Mouse (Mus musculus) embryonic facial prominence, embryonic 11.5 days (tissue): ENCODE results near the gene Yy1. TPM values are rescaled to one million over a fixed set of nuclear protein-coding genes. Genes with fewer than 3 reads are reported as not detected.
A peak's percentile ranks its signal among the peaks of the same experiment; 100 is the strongest.

Experiments used
- ATAC-seq: fragments of 200-750 bp; cut with Nextera tagmentation; replicated peaks from 2 replicates; pipeline ENCODE4 v1.8.0; 2017; ENCODE audit warnings: low read depth; ENCODE audit not compliant: insufficient number of reproducible peaks, low FRiP score, low TSS enrichment
- DNase-seq: peaks from one replicate; pipeline ENCODE4 v3.0.0-alpha.2; 2015; ENCODE audit warnings: low spot score
- H3K27ac ChIP-seq: fragments of 300-500 bp; sonication (generic); replicated peaks from 2 replicates; pipeline ENCODE4 v1.5.1; 2014; ENCODE audit warnings: mild to moderate bottlenecking, low read depth, low read length, control low read depth
- H3K27me3 ChIP-seq: fragments of 300-500 bp; sonication (generic); 2 replicates; pipeline ENCODE4 v1.6.1; 2014; ENCODE audit warnings: mild to moderate bottlenecking, low read length, moderate library complexity, mixed read lengths; ENCODE audit not compliant: control insufficient read depth, insufficient read depth
- H3K36me3 ChIP-seq: fragments of 300-500 bp; sonication (generic); replicated peaks from 2 replicates; pipeline ENCODE4 v1.6.1; 2014; ENCODE audit warnings: low read depth, mild to moderate bottlenecking, low read length, moderate library complexity, mixed read lengths; ENCODE audit not compliant: control insufficient read depth, insufficient read depth
- H3K4me1 ChIP-seq: fragments of 300-500 bp; sonication (generic); 2 replicates; pipeline ENCODE4 v1.6.1; 2014; ENCODE audit warnings: low read length, mixed read lengths; ENCODE audit not compliant: control insufficient read depth, insufficient read depth
- H3K4me2 ChIP-seq: fragments of 300-500 bp; sonication (generic); 2 replicates; pipeline ENCODE4 v1.6.1; 2014; ENCODE audit warnings: low read depth, mild to moderate bottlenecking, control low read depth, low read length, moderate library complexity
- H3K4me3 ChIP-seq: fragments of 300-500 bp; sonication (generic); 2 replicates; pipeline ENCODE4 v1.5.1; 2014; ENCODE audit warnings: low read depth, low read length, control low read depth
- H3K9ac ChIP-seq: fragments of 300-500 bp; sonication (generic); replicated peaks from 2 replicates; pipeline ENCODE4 v1.6.1; 2014; ENCODE audit warnings: mild to moderate bottlenecking, control low read depth, low read length
- H3K9me3 ChIP-seq: fragments of 300-500 bp; sonication (generic); replicated peaks from 2 replicates; pipeline ENCODE4 v1.6.1; 2016; ENCODE audit warnings: mild to moderate bottlenecking, low read length, inconsistent platforms, mixed read lengths; ENCODE audit not compliant: control insufficient read depth
- WGBS: fragments of 180-500 bp; shearing (Covaris S2); extraction: QIAGEN DNeasy Blood & Tissue Kit; methylation state at CpG from one replicate; pipeline ENCODE4 v1.1.7; 2014; 5-methylcytosine and 5-hydroxymethylcytosine counted together
- polyA plus RNA-seq: library from polyadenylated mRNA; unstranded; fragments of >200 nt; fragmentation: Nextera tagmentation; extraction: Ambion mirVana; gene quantifications from 2 replicates; pipeline ENCODE4 v1.2.1, GENCODE M21; 2014

The Yy1 gene
- polyA plus RNA-seq, 1 experiment from 2014 or later: 19.3 TPM

DNA sequence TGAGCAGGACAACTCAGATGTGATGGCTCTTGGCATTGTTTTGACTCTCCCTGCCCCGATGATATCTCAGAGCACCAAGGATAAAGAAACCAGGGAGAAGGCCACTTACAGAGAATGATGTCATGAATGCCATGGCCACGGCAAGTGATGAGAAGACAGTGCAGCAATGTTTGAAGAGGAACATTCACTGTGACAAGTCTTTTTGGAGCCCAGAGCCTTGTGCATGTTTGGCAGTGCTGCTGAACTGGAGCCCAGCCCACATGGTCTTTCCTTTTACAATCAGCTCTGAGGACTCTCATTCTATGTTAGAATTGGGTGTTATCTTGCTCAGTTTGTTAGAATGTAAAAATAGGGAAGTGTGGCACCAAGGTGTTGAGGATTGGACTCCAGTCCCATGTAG, 15.7 kb downstream of the Yy1 start:
- Histone ChIP-seq H3K9ac (no peak overlapping the region), H3K4me3 (no peak overlapping the region), H3K9me3 (no peaks in the 10 kb centered on the region), H3K4me2 (no peak overlapping the region), H3K27ac (no peak overlapping the region), H3K36me3 (no peaks in the 10 kb centered on the region), H3K27me3 (no peaks in the 10 kb centered on the region), H3K4me1 (no peaks in the 10 kb centered on the region)
- DNase-seq (no peak), ATAC-seq (no peak)
- 94% methylated on average over 2 of the region's 2 CpGs for WGBS

- Histone ChIP-seq H3K4me1 (no peaks in the 10 kb centered on the region), H3K27ac (no peak overlapping the region), H3K36me3 (no peaks in the 10 kb centered on the region), H3K4me2 (no peak overlapping the region), H3K27me3 (no peaks in the 10 kb centered on the region), H3K4me3 (no peak overlapping the region), H3K9me3 (no peaks in the 10 kb centered on the region), H3K9ac (no peak overlapping the region)
- ATAC-seq (no peak), DNase-seq (no peak)
- 81% methylated on average over 1 of the region's 1 CpGs for WGBS
Measured at GRCm38 (mm10) chr12:108809771-108810170, 17.0 kb downstream of the Yy1 start.

GRCm38 (mm10) chr12:108810309-108810708, 17.5 kb downstream of the Yy1 start:
- Histone ChIP-seq H3K9me3 (no peaks in the 10 kb centered on the region), H3K4me2 (no peak overlapping the region), H3K27ac (no peak overlapping the region), H3K27me3 (no peaks in the 10 kb centered on the region), H3K9ac (no peak overlapping the region), H3K4me3 (no peak overlapping the region), H3K36me3 (no peaks in the 10 kb centered on the region), H3K4me1 (no peaks in the 10 kb centered on the region)
- WGBS: 96% methylated on average over 7 of the region's 7 CpGs
- no peak for DNase-seq
- no peak for ATAC-seq

DNA sequence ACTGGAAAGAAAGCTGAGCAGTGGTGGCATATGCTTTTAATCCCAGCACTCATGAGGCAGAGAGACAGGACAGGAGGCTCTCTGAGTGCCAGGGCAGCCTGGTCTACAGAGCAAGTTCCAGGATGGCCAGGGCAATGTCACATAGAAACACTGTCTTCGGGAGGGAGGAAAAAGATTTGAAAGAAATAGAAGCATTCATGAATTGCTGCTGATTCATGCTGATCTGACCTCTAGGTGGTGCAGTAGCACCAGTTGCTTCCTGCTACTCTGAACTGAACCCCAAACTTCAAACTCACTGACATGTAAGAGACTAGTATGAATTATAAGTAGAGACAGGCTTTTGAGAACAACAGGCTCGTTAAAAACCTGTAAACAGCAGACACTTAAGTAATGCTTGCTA, 18.4 kb downstream of the Yy1 start:
- no peaks in the 10 kb centered on the region for H3K4me1 ChIP-seq
- H3K9me3 ChIP-seq: no peaks in the 10 kb centered on the region
- DNase-seq (peak; percentile 17), ATAC-seq (no peak)
- no peak overlapping the region for H3K27ac ChIP-seq
- H3K27me3 ChIP-seq: no peaks in the 10 kb centered on the region
- H3K4me2 ChIP-seq: no peak overlapping the region
- H3K9ac ChIP-seq: no peak overlapping the region
- no peaks in the 10 kb centered on the region for H3K36me3 ChIP-seq
- 80% methylated on average over 2 of the region's 2 CpGs for WGBS
- no peak overlapping the region for H3K4me3 ChIP-seq

DNA sequence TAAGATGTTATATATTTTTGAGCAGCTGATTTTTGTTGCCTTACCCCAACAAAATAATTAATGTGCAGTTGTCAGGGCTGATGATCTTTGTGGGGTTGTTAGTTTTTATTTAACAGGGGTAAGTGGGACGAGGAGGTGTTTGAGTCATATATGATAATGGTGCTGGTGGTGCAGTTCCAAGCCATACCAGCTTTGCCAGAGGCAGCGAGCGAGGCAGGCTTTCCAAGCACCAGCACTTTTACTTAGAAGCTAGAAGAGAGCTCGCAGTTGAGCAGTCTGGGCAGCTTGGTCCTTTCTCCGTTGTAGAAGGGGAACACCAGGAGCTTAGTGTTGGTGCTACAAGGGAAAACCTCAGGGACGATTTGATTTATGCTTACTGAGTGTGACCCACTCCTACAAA, 19.7 kb downstream of the Yy1 start:
- Histone ChIP-seq H3K27me3 (no peaks in the 10 kb centered on the region), H3K4me2 (no peak overlapping the region), H3K9me3 (no peaks in the 10 kb centered on the region), H3K27ac (no peak overlapping the region), H3K4me1 (no peaks in the 10 kb centered on the region), H3K4me3 (no peak overlapping the region), H3K9ac (no peak overlapping the region), H3K36me3 (peaks cover 2% of the 10 kb centered on the region; the same call in 1 of the 2 replicates)
- DNase-seq (no peak), ATAC-seq (no peak)
- 91% methylated on average over 6 of the region's 6 CpGs for WGBS

- Histone ChIP-seq H3K27ac (no peak overlapping the region), H3K4me1 (no peaks in the 10 kb centered on the region), H3K27me3 (no peaks in the 10 kb centered on the region), H3K9ac (no peak overlapping the region), H3K36me3 (peaks cover 2% of the 10 kb centered on the region; the same call in 1 of the 2 replicates), H3K9me3 (no peaks in the 10 kb centered on the region), H3K4me3 (no peak overlapping the region), H3K4me2 (no peak overlapping the region)
- 91% methylated on average over 6 of the region's 6 CpGs for WGBS
- DNase-seq (no peak), ATAC-seq (no peak)
Measured at GRCm38 (mm10) chr12:108814470-108814869, 21.7 kb downstream of the Yy1 start.

DNA sequence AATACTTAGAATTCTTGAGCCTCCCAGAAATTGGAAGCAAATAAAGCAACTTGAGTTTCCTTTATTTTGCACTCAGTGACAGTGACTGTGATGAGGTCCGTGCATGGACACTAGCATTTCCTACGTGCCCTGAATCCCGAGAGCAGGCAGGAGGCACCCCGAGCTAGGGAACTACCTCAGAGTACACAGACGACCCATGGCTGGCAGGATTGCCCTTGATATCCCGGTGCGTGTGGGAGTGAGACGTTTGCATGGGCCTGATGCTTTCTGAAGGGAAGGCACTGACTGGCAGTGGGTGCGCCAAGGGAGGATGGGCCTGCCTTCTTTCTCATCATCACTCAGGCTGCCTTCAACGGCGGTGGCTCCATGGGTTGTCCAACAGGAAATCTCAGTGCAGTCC, 23.8 kb downstream of the Yy1 start:
- Histone ChIP-seq H3K4me2 (no peak overlapping the region), H3K4me1 (no peaks in the 10 kb centered on the region), H3K9me3 (no peaks in the 10 kb centered on the region), H3K36me3 (peaks cover 2% of the 10 kb centered on the region; the same call in 1 of the 2 replicates), H3K9ac (no peak overlapping the region), H3K4me3 (no peak overlapping the region), H3K27me3 (no peaks in the 10 kb centered on the region), H3K27ac (no peak overlapping the region)
- no peak for ATAC-seq
- WGBS: 85% methylated on average over 11 of the region's 11 CpGs
- DNase-seq: no peak

DNA sequence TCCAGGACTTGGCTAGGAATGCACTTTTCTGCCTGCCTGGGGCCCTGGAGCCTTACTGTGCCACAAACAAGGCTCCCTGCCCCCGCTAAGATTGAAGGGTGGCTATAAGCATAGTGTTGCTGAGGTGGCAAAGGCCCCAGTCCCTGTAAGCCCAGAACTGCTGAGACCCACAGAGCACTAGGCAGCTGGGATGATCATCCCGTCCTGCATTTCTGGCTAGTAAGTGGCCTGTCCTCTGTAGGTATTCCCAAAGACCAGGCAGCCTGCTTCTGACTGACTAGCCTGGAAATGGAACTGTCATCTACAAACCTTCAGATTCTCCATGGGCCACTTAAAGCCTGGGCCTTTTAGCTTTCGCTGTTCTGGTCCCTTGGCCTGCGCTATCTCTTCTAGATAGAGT, 27.7 kb downstream of the Yy1 start:
- Histone ChIP-seq H3K4me1 (no peaks in the 10 kb centered on the region), H3K36me3 (peaks cover 2% of the 10 kb centered on the region; the same call in 1 of the 2 replicates), H3K4me2 (no peak overlapping the region), H3K9ac (no peak overlapping the region), H3K27ac (no peak overlapping the region), H3K9me3 (no peaks in the 10 kb centered on the region), H3K4me3 (no peak overlapping the region), H3K27me3 (no peaks in the 10 kb centered on the region)
- DNase-seq (no peak), ATAC-seq (no peak)
- 89% methylated on average over 4 of the region's 4 CpGs for WGBS
